Mouse (Mus musculus): Measurements from ENCODE around the gene Igbp1b.

The Igbp1b gene

GRCm38 (mm10) chr6:138658516-138658915 is at the start of gene Igbp1b:
Igbp1b (minus strand) TSS chr6:138658544.
- DNase-seq (ENCODE audit: low spot score): no peak

DNA sequence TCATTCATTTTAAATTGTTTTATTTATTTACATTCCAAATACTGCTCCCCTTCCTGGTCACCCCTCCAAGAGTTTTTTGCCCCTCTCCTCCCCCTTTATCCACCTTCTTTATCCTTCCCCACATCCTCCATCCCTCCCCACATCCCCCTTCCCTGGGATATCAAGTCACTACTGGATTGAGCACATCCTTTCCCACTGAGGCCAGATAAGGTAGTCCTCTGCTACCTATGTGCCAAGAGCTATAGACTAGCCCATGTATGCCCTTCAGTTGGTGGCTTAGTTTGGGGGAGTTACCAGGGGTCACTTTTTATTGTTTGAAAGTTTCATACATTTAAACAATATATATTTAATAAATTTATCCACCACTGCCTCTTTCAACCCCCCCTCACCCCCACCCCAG is 24.6 kb upstream of the Igbp1b start:
- DNase-seq (ENCODE audit: low spot score): no peak

DNA sequence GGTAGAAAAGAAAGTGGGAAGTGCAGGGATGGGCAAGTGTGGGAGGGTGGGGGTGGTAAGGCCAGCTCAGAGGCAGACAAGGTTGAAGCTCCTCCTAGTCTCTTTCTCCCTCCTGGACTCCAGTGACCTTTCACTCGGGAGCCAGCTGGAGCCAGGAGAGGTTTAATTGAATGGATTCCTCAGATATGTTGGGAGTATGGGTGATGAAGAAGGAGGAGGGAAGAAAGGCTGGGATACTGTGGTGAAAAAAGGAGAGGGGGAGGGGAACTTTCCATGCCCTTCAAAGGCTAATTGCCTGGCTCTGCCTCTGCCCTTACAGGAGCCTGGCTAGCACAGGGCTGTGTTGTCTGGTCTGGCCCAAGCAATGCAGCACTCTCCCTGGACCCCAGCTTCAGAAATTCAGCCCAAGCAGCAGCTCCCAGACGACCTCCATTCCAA is 14.4 kb upstream of the Igbp1b start:
- no peak for DNase-seq (ENCODE audit: low spot score)

GRCm38 (mm10) chr6:138665416-138665815 is 7.1 kb upstream of the Igbp1b start:
- DNase-seq (ENCODE audit: low spot score): no peak

- DNase-seq (ENCODE audit: low spot score): no peak
Observed at GRCm38 (mm10) chr6:138645604-138646003, 12.7 kb downstream of the Igbp1b start.

- DNase-seq (ENCODE audit: low spot score): no peak
Observed at GRCm38 (mm10) chr6:138639351-138639750, 19.0 kb downstream of the Igbp1b start.

- no peak for DNase-seq (ENCODE audit: low spot score)
Observed at GRCm38 (mm10) chr6:138620786-138621185, 37.6 kb downstream of the Igbp1b start.

DNA sequence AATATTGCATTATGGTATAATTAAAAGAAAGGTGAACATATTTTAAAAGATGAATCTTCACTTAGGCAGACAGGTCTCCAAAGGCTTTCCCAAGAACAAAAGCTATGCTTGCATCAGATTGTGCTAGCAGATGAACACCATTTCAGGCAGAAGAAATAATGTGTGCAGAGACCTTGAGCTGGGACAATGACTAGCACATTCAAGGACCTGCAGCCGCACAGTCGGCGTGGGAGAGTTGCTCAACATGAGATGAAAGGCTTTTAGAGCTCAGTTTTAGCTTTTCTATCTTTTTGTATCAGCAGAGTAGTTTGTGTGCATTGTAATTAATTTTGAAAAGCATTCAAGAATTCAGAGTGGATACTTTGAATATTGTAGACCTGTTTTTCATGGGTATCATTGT is 39.9 kb downstream of the Igbp1b start:
- no peak for DNase-seq (ENCODE audit: low spot score)
